Mouse (Mus musculus): ENCODE results near the gene Mroh8.
"Not testable (repeated sequence)": the region's sequence is repeated elsewhere in the genome, so short reads cannot be mapped to it uniquely, and the experiment has no call there.

Gene Mroh8

DNA sequence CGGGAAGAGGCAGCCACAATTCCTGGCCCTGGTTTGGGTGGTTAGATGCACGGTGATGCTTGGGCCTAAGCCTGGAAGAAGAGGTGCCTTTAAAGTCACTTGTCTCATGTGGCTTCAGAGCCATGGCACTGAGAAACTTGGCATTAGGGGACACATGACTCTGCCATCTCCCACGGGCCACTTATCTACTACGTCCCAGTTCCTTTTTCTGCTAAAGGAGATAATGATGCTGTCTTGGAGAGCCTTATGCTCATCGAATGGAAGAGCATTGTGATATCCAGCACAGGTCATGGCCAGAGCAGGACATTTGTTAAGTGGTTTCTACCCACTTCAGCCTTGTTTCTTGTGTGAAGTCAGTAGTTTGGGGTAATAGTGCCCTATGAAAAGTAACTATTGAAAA lies 9.6 kb upstream of the Mroh8 start:
- no peak for DNase-seq (ENCODE audit: low spot score in 2 of 2)

- peak; percentile 58 to 74 for DNase-seq (ENCODE audit: low spot score in 2 of 2)
Observed at GRCm38 (mm10) chr2:157287542-157287941, 8.2 kb upstream of the Mroh8 start.

DNA sequence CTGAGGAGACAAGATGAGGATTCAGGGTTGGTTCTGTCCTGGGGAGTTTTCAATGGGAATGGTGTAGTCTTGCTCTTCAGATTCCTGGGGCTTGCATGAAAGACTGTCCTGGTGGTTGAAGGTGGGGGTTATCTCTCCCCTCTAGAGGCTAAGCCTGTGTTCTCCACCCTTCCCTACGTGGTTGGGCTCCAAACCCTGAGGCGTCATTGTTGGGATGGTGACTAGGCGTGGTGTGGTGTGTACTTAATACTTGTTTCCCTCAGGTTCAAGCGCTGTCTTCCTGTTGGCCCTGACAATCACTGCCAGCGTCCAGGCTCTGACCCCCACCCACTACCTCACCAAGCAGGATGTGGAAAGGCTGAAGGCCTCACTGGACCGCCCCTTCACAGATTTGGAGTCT lies 4.0 kb upstream of the Mroh8 start:
- DNase-seq (ENCODE audit: low spot score in 2 of 2), result no peak

- peak; percentile 98 to 99 for DNase-seq (ENCODE audit: low spot score in 2 of 2)
Observed at GRCm38 (mm10) chr2:157278717-157279415, 483 bp downstream of the Mroh8 start, which contains the start of gene Rpn2. Gene Rpn2 (plus strand): TSS chr2:157279017.

DNA sequence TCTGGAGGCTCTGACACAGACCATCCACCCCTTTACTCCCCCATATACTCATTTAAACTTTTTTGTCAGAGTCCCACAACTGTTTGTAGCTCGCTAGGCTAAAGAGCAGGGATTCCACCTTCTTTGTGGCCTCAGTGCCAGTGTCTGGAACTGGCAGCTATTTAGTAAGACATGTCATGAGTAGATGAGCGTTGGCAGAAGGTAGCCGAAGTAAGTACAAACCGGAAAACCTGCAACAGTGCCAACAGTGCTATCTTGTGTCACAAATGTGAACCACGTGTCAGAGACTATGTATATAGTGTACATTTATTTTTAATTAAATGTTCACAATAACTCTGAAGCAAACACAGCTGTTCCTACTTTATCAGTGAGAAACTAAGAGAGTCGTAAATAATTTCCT lies 15.5 kb downstream of the Mroh8 start:
- DNase-seq (ENCODE audit: low spot score in 2 of 2), result no peak

DNA sequence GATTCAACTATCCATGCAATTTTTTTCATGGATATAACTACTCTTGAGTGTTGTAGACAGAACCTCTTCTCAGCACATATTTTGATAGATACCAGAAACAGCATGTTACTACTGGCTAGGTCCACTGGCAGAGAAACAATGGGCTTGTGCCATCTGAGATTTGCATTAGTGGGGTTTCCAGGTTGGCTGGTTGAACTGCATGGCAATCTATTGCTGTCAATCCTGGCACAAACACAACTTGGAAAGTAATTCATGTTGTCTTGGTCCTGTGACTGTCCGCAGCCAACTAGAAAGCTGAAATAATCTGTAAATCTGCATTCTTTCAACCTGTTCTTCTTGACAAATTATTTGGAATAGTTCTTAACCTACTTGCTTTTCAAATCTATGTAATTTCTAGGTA lies 16.2 kb downstream of the Mroh8 start:
- no peak for DNase-seq (ENCODE audit: low spot score in 2 of 2)

- no peak for DNase-seq (ENCODE audit: low spot score in 2 of 2)
Observed at GRCm38 (mm10) chr2:157262506-157262905, 16.8 kb downstream of the Mroh8 start.

DNA sequence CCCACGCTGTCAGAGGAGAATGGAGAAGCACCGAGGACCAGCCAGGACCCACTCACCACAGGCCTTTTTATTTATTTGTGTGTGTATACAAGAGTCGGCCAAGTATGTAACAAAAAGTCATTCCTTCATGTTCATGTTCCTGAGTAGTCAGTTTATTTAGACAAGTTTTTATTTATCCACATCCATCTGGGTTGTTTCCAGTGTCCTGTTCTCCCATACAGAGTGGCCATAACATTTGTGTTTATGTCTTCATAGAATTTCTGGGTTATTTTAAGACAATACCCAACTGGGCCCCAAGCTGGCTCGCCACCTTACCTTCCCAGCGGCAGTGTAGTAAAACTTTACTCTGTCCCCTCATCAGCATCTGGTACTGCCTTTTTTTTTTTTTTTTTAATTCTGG lies 17.4 kb downstream of the Mroh8 start:
- DNase-seq (ENCODE audit: low spot score in 2 of 2), result no peak

GRCm38 (mm10) chr2:157259720-157260119 lies 19.6 kb downstream of the Mroh8 start:
- DNase-seq (ENCODE audit: low spot score in 2 of 2), result peak; percentile 69 to 80

- DNase-seq (ENCODE audit: low spot score in 2 of 2), result no peak
Observed at GRCm38 (mm10) chr2:157248111-157248510, 31.2 kb downstream of the Mroh8 start.

GRCm38 (mm10) chr2:157245603-157246002 lies 33.7 kb downstream of the Mroh8 start:
- no peak for DNase-seq (ENCODE audit: low spot score in 2 of 2)

- DNase-seq (ENCODE audit: low spot score in 2 of 2), result no peak
Observed at GRCm38 (mm10) chr2:157245001-157245400, 34.3 kb downstream of the Mroh8 start.

DNA sequence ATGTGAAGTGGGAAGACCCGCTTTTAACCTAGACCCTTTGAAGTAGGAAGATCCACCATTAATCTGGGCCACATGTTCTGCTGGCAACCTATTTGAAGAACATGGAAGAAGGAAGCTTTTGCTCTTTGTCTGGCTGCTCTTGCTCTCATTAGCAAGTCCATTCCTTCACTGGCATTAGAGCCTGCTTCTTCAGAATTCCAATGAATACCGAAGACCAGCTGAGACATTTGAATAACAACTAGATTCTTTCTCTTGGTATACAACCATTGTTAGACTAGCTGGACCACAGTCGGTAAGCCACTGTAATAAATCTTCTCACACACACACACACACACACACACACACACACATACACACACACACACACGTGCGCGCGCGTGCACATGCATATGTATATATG lies 43.4 kb downstream of the Mroh8 start:
- DNase-seq (ENCODE audit: low spot score in 2 of 2), result no peak

DNA sequence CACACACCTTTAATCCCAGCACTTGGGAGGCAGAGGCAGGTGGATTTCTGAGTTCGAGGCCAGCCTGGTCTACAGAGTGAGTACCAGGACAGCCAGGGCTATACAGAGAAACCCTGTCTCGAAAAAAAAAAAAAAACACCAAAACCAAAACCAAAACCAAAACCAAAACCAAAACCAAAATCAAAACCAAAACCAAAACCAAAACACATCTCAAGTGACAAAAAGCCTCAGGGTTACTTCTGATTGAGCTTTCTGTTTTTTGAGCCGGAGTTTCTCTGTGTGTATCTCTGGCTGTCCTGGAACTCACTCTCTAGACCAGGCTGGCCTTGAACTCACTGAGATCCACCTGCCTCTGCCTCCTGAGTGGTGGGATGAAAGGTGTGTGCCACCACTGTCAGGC lies 57.4 kb downstream of the Mroh8 start:
- DNase-seq (ENCODE audit: low spot score in 2 of 2), result not testable (repeated sequence)

GRCm38 (mm10) chr2:157220108-157220507 lies 59.2 kb downstream of the Mroh8 start:
- no peak for DNase-seq (ENCODE audit: low spot score in 2 of 2)

GRCm38 (mm10) chr2:157211731-157212130 lies 67.6 kb downstream of the Mroh8 start:
- DNase-seq (ENCODE audit: low spot score in 2 of 2), result no peak

GRCm38 (mm10) chr2:157204366-157205218 lies 74.8 kb downstream of the Mroh8 start, which contains the start of gene Rbl1:
Gene Rbl1 (minus strand): TSS chr2:157204534.
- peak; percentile 92 to 94 for DNase-seq (ENCODE audit: low spot score in 2 of 2)

GRCm38 (mm10) chr2:157203459-157204365 lies 75.6 kb downstream of the Mroh8 start:
- peak; percentile 57 to 60 for DNase-seq (ENCODE audit: low spot score in 2 of 2)

- DNase-seq (ENCODE audit: low spot score in 2 of 2), result no peak
Observed at GRCm38 (mm10) chr2:157203026-157203425, 76.3 kb downstream of the Mroh8 start.

- no peak for DNase-seq (ENCODE audit: low spot score in 2 of 2)
Observed at GRCm38 (mm10) chr2:157202361-157202760, 77.0 kb downstream of the Mroh8 start.

DNA sequence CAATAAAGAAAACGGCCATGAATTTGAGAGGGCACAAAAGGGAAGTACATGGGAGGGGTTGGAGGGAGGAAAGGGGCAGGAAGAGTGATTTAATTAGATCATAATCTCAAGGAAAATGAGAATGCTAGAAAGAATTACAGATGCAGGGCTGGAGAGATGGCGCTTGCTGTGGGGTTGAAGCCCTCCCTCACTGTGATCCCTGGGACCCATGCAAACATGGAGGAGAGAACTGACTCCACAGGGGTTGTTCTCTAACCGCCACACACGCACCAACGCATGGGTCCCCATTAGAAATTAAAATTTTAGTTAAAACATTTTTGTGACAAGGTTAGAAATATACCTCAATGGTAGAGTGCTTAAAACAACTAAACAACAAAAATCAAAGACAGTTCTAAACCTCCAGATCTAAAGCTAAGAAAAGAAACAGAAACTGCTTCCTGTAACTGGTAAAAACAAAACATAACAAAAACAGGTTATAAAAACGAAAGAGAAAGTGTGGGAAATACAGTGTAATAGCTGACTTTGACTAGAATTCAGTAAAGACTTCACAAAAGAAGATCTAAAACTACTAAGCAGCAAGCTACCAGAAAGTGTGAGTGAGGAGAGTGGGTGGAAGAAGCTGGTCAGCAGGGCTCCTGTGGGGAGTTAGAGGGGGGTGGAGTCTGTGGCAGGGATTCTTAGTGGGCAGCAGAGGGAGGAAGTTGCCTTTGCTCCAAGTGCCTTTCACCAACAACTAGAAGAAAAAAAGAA lies 78.1 kb downstream of the Mroh8 start:
- peak in 1 of 2 experiments; percentile 23 for DNase-seq (ENCODE audit: low spot score in 2 of 2)
